Mouse (Mus musculus) liver, embryonic 14.5 days (tissue): Measurements from ENCODE around the gene Prss34. TPM values are rescaled to one million over a fixed set of nuclear protein-coding genes. Genes with fewer than 3 reads are reported as not detected.

Experiments
- ATAC-seq: fragments of 200-750 bp; cut with Nextera tagmentation; 2 replicates; pipeline ENCODE4 v1.8.0; 2017; ENCODE audit warnings: moderate number of reproducible peaks, mild to moderate bottlenecking, moderate library complexity; ENCODE audit not compliant: insufficient read depth
- DNase-seq, 3 experiments: peaks; one replicate each; pipeline ENCODE4 v3.0.0-alpha.2; 2012 to 2013; ENCODE audit warnings: low read depth in 3 of 3, low spot score in 3 of 3
- H3K27ac ChIP-seq: fragments of 300-500 bp; sonication (generic); 2 replicates; pipeline ENCODE4 v1.5.1; 2014; ENCODE audit warnings: moderate library complexity, mild to moderate bottlenecking, control low read depth, inconsistent platforms
- H3K27me3 ChIP-seq: fragments of 300-500 bp; sonication (generic); 2 replicates; pipeline ENCODE4 v1.6.1; 2014; ENCODE audit warnings: mild to moderate bottlenecking, low read length, moderate library complexity; ENCODE audit not compliant: control insufficient read depth, insufficient read depth
- H3K36me3 ChIP-seq: fragments of 300-500 bp; sonication (generic); replicated peaks from 2 replicates; pipeline ENCODE4 v1.6.1; 2014; ENCODE audit warnings: low read depth; ENCODE audit not compliant: control insufficient read depth, insufficient read depth
- H3K4me1 ChIP-seq, 2 experiments: fragments of 200-500 bp in 1 of 2; fragments of 300-500 bp in 1 of 2; sonication (generic) in 1 of 2; replicated peaks; 2 replicates each; pipeline ENCODE4 v1.6.1; 2012 to 2014; ENCODE audit warnings: antibody characterized with exemption in 1 of 2, inconsistent platforms in 1 of 2, low read length in 1 of 2; ENCODE audit not compliant: control insufficient read depth in 2 of 2, insufficient read depth in 2 of 2
- H3K4me2 ChIP-seq: fragments of 300-500 bp; sonication (generic); 2 replicates; pipeline ENCODE4 v1.6.1; 2014; ENCODE audit warnings: low read depth, mild to moderate bottlenecking, control low read depth, moderate library complexity
- H3K4me3 ChIP-seq, 2 experiments: fragments of 200-500 bp in 1 of 2; fragments of 300-500 bp in 1 of 2; sonication (generic) in 1 of 2; 2 replicates each; pipeline ENCODE4 v1.5.1; 2012 to 2014; ENCODE audit warnings: low read depth in 2 of 2, low read length in 2 of 2, mild to moderate bottlenecking in 2 of 2, control low read depth in 1 of 2, inconsistent platforms in 1 of 2, moderate library complexity in 1 of 2; ENCODE audit not compliant: insufficient read depth in 1 of 2
- H3K9ac ChIP-seq: fragments of 300-500 bp; sonication (generic); replicated peaks from 2 replicates; pipeline ENCODE4 v1.6.1; 2014; ENCODE audit warnings: mild to moderate bottlenecking, control low read depth, moderate library complexity
- H3K9me3 ChIP-seq: fragments of 300-500 bp; sonication (generic); 2 replicates; pipeline ENCODE4 v1.6.1; 2016; ENCODE audit warnings: low read length, mixed read lengths; ENCODE audit not compliant: control insufficient read depth
- CTCF ChIP-seq: IDR thresholded peaks from 2 replicates; pipeline ENCODE4 v1.5.1; 2016; ENCODE audit warnings: antibody characterized with exemption, low read depth, control low read depth
- EP300 ChIP-seq: IDR thresholded peaks from 2 replicates; pipeline ENCODE4 v1.6.1; 2016; ENCODE audit warnings: antibody characterized with exemption, low read depth
- whole genome bisulfite sequencing: fragments of 180-500 bp; shearing (Covaris S2); extraction: QIAGEN DNeasy Blood & Tissue Kit; methylation state at CpG from one replicate; pipeline ENCODE4 v1.1.7; 2014; ENCODE audit not compliant: insufficient replicate concordance; 5-methylcytosine and 5-hydroxymethylcytosine counted together
- polyA plus RNA-seq, 2 experiments: library from polyadenylated mRNA; depleted of rRNA in 1 of 2; stranded (reverse) in 1 of 2; unstranded in 1 of 2; fragments of >200 nt; fragmentation: Nextera tagmentation in 1 of 2; extraction: Ambion mirVana in 1 of 2; gene quantifications; 2 replicates each; pipeline versions ENCODE4 v1.2.1 to v1.2.3; 2012 to 2014

Gene Prss34
- polyA plus RNA-seq, 2 experiments, result 1.8 to 3.6 TPM

- peak; percentile 75 for ATAC-seq
- TF ChIP-seq CTCF, result no peak
- no peak; the same call in 1 of the 2 replicates for TF ChIP-seq EP300
- H3K4me2 ChIP-seq, result peak overlapping the region; percentile 54
- H3K9me3 ChIP-seq, result no peaks in the 10 kb centered on the region
- peak; percentile 67 to 72 (median 68) for DNase-seq
- peaks cover 3 to 8% of the 10 kb centered on the region in 2 experiments for H3K4me1 ChIP-seq
- H3K4me3 ChIP-seq, result peak overlapping the region; percentile 14 to 15; a peak in 1 of 4 replicates
- peak overlapping the region; percentile 37; the same call in 1 of the 2 replicates for H3K9ac ChIP-seq
- WGBS, result 20% methylated on average over 11 of the region's 11 CpGs
- no peak overlapping the region for H3K27ac ChIP-seq
- no peaks in the 10 kb centered on the region for H3K27me3 ChIP-seq
- H3K36me3 ChIP-seq, result no peaks in the 10 kb centered on the region
Observed at GRCm38 (mm10) chr17:25282133-25282532, 16.1 kb upstream of the Prss34 start.

- H3K36me3 ChIP-seq, result no peaks in the 10 kb centered on the region
- no peak overlapping the region for H3K27ac ChIP-seq
- H3K4me3 ChIP-seq, result no peak overlapping the region
- H3K9me3 ChIP-seq, result no peaks in the 10 kb centered on the region
- no peak overlapping the region for H3K9ac ChIP-seq
- TF ChIP-seq CTCF, result peak; percentile 98
- TF ChIP-seq EP300, result no peak
- H3K4me2 ChIP-seq, result no peak overlapping the region
- DNase-seq (peak; percentile 46 to 59 (median 51)), ATAC-seq (no peak)
- WGBS, result 26% methylated on average over 3 of the region's 3 CpGs
- H3K4me1 ChIP-seq, result peaks cover 3 to 8% of the 10 kb centered on the region in 2 experiments
- H3K27me3 ChIP-seq, result no peaks in the 10 kb centered on the region
Observed at GRCm38 (mm10) chr17:25285033-25285432, 13.2 kb upstream of the Prss34 start.

- Histone ChIP-seq H3K4me3 (no peak overlapping the region), H3K4me1 (0 out of 4 replicates have a peak, but pooled peaks cover 0 to 1% of the 10 kb centered on the region in 2 experiments), H3K36me3 (no peaks in the 10 kb centered on the region), H3K27ac (no peak overlapping the region), H3K9me3 (no peaks in the 10 kb centered on the region), H3K27me3 (no peaks in the 10 kb centered on the region), H3K4me2 (no peak overlapping the region), H3K9ac (no peak overlapping the region)
- ATAC-seq (no peak), DNase-seq (no peak)
- TF ChIP-seq EP300, result no peak
- peak; percentile 84 for TF ChIP-seq CTCF
- 14% methylated on average over 4 of the region's 4 CpGs for WGBS
Observed at GRCm38 (mm10) chr17:25288842-25289241, 9.4 kb upstream of the Prss34 start.

GRCm38 (mm10) chr17:25290411-25290810, 7.8 kb upstream of the Prss34 start:
- Histone ChIP-seq H3K9me3 (no peaks in the 10 kb centered on the region), H3K27me3 (no peaks in the 10 kb centered on the region), H3K4me1 (0 out of 4 replicates have a peak, but pooled peaks cover 0 to 1% of the 10 kb centered on the region in 2 experiments), H3K4me2 (no peak overlapping the region), H3K9ac (no peak overlapping the region), H3K36me3 (no peaks in the 10 kb centered on the region), H3K27ac (no peak overlapping the region), H3K4me3 (no peak overlapping the region)
- ATAC-seq, result no peak
- TF ChIP-seq CTCF (peak; percentile 37), EP300 (no peak)
- no peak for DNase-seq
- 23% methylated on average over 4 of the region's 4 CpGs for WGBS

- H3K9ac ChIP-seq, result no peak overlapping the region
- H3K27me3 ChIP-seq, result no peaks in the 10 kb centered on the region
- DNase-seq (no peak), ATAC-seq (no peak)
- no peak for TF ChIP-seq CTCF
- no peak for TF ChIP-seq EP300
- no peak overlapping the region for H3K4me2 ChIP-seq
- H3K27ac ChIP-seq, result no peak overlapping the region
- 0 out of 4 replicates have a peak, but pooled peaks cover 0 to 1% of the 10 kb centered on the region in 2 experiments for H3K4me1 ChIP-seq
- H3K9me3 ChIP-seq, result no peaks in the 10 kb centered on the region
- H3K36me3 ChIP-seq, result no peaks in the 10 kb centered on the region
- H3K4me3 ChIP-seq, result no peak overlapping the region
- WGBS, result 11% methylated on average over 5 of the region's 5 CpGs
Observed at GRCm38 (mm10) chr17:25293495-25293894, 4.7 kb upstream of the Prss34 start.
